Mouse (Mus musculus): ENCODE data around the gene Bcl10.
"Not testable (repeated sequence)": the region's sequence is repeated elsewhere in the genome, so short reads cannot be mapped to it uniquely, and the experiment has no call there.

Bcl10 gene

GRCm38 (mm10) chr3:145950034-145950814, 27.6 kb downstream of the Bcl10 start:
- DNase-seq (ENCODE audit: extremely low read depth, low read depth), result peak; percentile 91

GRCm38 (mm10) chr3:145950815-145951130, 28.2 kb downstream of the Bcl10 start:
- DNase-seq (ENCODE audit: extremely low read depth, low read depth), result no peak

- DNase-seq (ENCODE audit: extremely low read depth, low read depth), result peak; percentile 54
Measured at GRCm38 (mm10) chr3:145951287-145952165, 28.9 kb downstream of the Bcl10 start.

GRCm38 (mm10) chr3:145952945-145953344, 30.3 kb downstream of the Bcl10 start:
- DNase-seq (ENCODE audit: extremely low read depth, low read depth), result peak; percentile 73

- DNase-seq (ENCODE audit: extremely low read depth, low read depth), result no peak
Measured at GRCm38 (mm10) chr3:145953411-145953810, 30.8 kb downstream of the Bcl10 start.

- no peak for DNase-seq (ENCODE audit: extremely low read depth, low read depth)
Measured at GRCm38 (mm10) chr3:145959824-145960223, 37.2 kb downstream of the Bcl10 start.

GRCm38 (mm10) chr3:145962411-145962810, 39.8 kb downstream of the Bcl10 start:
- no peak for DNase-seq (ENCODE audit: extremely low read depth, low read depth)

- DNase-seq (ENCODE audit: extremely low read depth, low read depth), result no peak
Measured at GRCm38 (mm10) chr3:145963101-145964017, 40.8 kb downstream of the Bcl10 start.

GRCm38 (mm10) chr3:145964018-145964387, 41.4 kb downstream of the Bcl10 start:
- DNase-seq (ENCODE audit: extremely low read depth, low read depth), result no peak

GRCm38 (mm10) chr3:145964473-145964872, 41.9 kb downstream of the Bcl10 start:
- DNase-seq (ENCODE audit: extremely low read depth, low read depth), result peak; percentile 55

- not testable (repeated sequence) for DNase-seq (ENCODE audit: extremely low read depth, low read depth)
Measured at GRCm38 (mm10) chr3:145965583-145965982, 43.0 kb downstream of the Bcl10 start.

GRCm38 (mm10) chr3:145966806-145967205, 44.2 kb downstream of the Bcl10 start:
- DNase-seq (ENCODE audit: extremely low read depth, low read depth), result no peak

- DNase-seq (ENCODE audit: extremely low read depth, low read depth), result no peak
Measured at GRCm38 (mm10) chr3:145969031-145969501, 46.5 kb downstream of the Bcl10 start.

GRCm38 (mm10) chr3:145971501-145971900, 48.9 kb downstream of the Bcl10 start:
- DNase-seq (ENCODE audit: extremely low read depth, low read depth), result no peak

- no peak for DNase-seq (ENCODE audit: extremely low read depth, low read depth)
Measured at GRCm38 (mm10) chr3:145974986-145975385, 52.4 kb downstream of the Bcl10 start.

Data from MEL-GATA-1-ER (cell line).